Comparison of ENCODE assay signal across 8 mouse cellular contexts in genomic region chr10:75893089-75893750, GRCm38 (mm10). TPM values are rescaled to one million over a fixed set of nuclear protein-coding genes. Genes with fewer than 3 reads are reported as not detected.
DNase-seq lines count a peak whose midpoint lies in the region; ATAC-seq lines count a peak whose summit lies in the region.

Gene Derl3 (plus strand): TSS chr10:75893413.

- H3K9me3 ChIP-seq in intestine, embryonic 15.5 days: no peaks in the 10 kb centered on the region

- peaks cover 11% of the 10 kb centered on the region for H3K4me1 ChIP-seq in intestine, embryonic 15.5 days (replicated peaks)

- no peak within 1 kb of the TSS for H3K27ac ChIP-seq in intestine, embryonic 15.5 days

- peak; percentile 99 for ATAC-seq in intestine, embryonic 15.5 days

- WGBS in intestine, embryonic 15.5 days: 1% methylated on average over 51 of the region's 51 CpGs

- H3K36me3 ChIP-seq in intestine, embryonic 15.5 days: peaks cover 21% of the 10 kb centered on the region

- H3K27me3 ChIP-seq in intestine, embryonic 15.5 days (replicated peaks): no peaks in the 10 kb centered on the region

- H3K4me2 ChIP-seq in intestine, embryonic 15.5 days (replicated peaks): peak within 1 kb of the TSS; percentile 98

- intact Hi-C loops in left cerebral cortex, postnatal 14 days (cut with DNase I): no loop called here

- peak within 1 kb of the TSS; percentile 47 for H3K4me3 ChIP-seq in intestine, embryonic 15.5 days (replicated peaks)

- H3K9ac ChIP-seq in intestine, embryonic 15.5 days: peak within 1 kb of the TSS; percentile 54

- peak; percentile 95 for DNase-seq in adrenal gland, adult 8-10 months
- DNase-seq in embryo, embryonic 11.5 days (ENCODE audit: low read depth, low spot score): peak; percentile 94
- DNase-seq in gastrocnemius, postnatal 4 days (ENCODE audit: low spot score in 2 of 2): peak; percentile 71 to 85
- DNase-seq in left cerebral cortex, postnatal 14 days (ENCODE audit: low spot score in 2 of 2): peak; percentile 96 to 99
- peak; percentile 97 for DNase-seq in mesoderm, embryonic 11.5 days (ENCODE audit: low read depth, low spot score)
- DNase-seq in right cerebral cortex, postnatal 25 days: peak; percentile 95
- peak; percentile 82 to 92 for DNase-seq in urinary bladder, postnatal 36 days (ENCODE audit: low spot score in 2 of 2)

RNA-seq across cellular contexts. Expression of gene Derl3, which starts in this region (rescaled TPM):
- 1 to 10 TPM; 1.2 to 2.6 (median 1.6) TPM for total RNA-seq in adrenal gland, adult 8-10 months (2022)
- total RNA-seq in gastrocnemius, postnatal 4 days (2021): 1 to 10 TPM in 1 of 2 experiments, under 1 TPM in 1; 0.96 to 1.0 TPM
- 4.4 and 8.5 TPM in 2 replicates for polyA plus RNA-seq in intestine, embryonic 15.5 days (2015; fragmentation: Nextera tagmentation; extraction: Ambion mirVana)
- total RNA-seq in left cerebral cortex, postnatal 14 days (2021): 1 to 10 TPM; 1.9 to 2.6 TPM
